Mouse (Mus musculus) liver, embryonic 13.5 days (tissue): Measurements from ENCODE around the gene Stard13. TPM values are rescaled to one million over a fixed set of nuclear protein-coding genes. Genes with fewer than 3 reads are reported as not detected.

Experiments
- ATAC-seq: fragments of 200-750 bp; cut with Nextera tagmentation; 2 replicates; pipeline ENCODE4 v1.8.0; 2017; ENCODE audit warnings: low read depth, mild to moderate bottlenecking, moderate number of reproducible peaks, moderate library complexity
- DNase-seq: peaks from one replicate; pipeline ENCODE4 v3.0.0; 2022
- H3K27ac ChIP-seq: fragments of 300-500 bp; sonication (generic); 2 replicates; pipeline ENCODE4 v1.5.1; 2015; ENCODE audit warnings: moderate library complexity, mild to moderate bottlenecking, inconsistent platforms
- H3K27me3 ChIP-seq: fragments of 300-500 bp; sonication (generic); 2 replicates; pipeline ENCODE4 v1.6.1; 2015; ENCODE audit warnings: mild to moderate bottlenecking, inconsistent platforms
- H3K36me3 ChIP-seq: fragments of 300-500 bp; sonication (generic); 2 replicates; pipeline ENCODE4 v1.6.1; 2015; ENCODE audit warnings: mild to moderate bottlenecking, inconsistent platforms
- H3K4me1 ChIP-seq: fragments of 300-500 bp; sonication (generic); replicated peaks from 2 replicates; pipeline ENCODE4 v1.6.1; 2015; ENCODE audit warnings: inconsistent platforms
- H3K4me2 ChIP-seq: fragments of 300-500 bp; sonication (generic); 2 replicates; pipeline ENCODE4 v1.6.1; 2015; ENCODE audit warnings: inconsistent platforms, mild to moderate bottlenecking, moderate library complexity
- H3K4me3 ChIP-seq: fragments of 300-500 bp; sonication (generic); replicated peaks from 2 replicates; pipeline ENCODE4 v1.5.1; 2015; ENCODE audit warnings: mild to moderate bottlenecking, inconsistent platforms
- H3K9ac ChIP-seq: fragments of 300-500 bp; sonication (generic); 2 replicates; pipeline ENCODE4 v1.6.1; 2015; ENCODE audit warnings: mild to moderate bottlenecking, inconsistent platforms
- H3K9me3 ChIP-seq: fragments of 300-500 bp; sonication (generic); replicated peaks from 2 replicates; pipeline ENCODE4 v1.6.1; 2016; ENCODE audit warnings: inconsistent platforms
- WGBS: fragments of 180-500 bp; shearing (Covaris S2); methylation state at CpG from one replicate; pipeline ENCODE4 v1.1.7; 2015; ENCODE audit not compliant: insufficient replicate concordance; 5-methylcytosine and 5-hydroxymethylcytosine counted together
- polyA plus RNA-seq: library from polyadenylated mRNA; unstranded; fragments of >200 nt; fragmentation: Nextera tagmentation; extraction: Ambion mirVana; gene quantifications from 2 replicates; pipeline ENCODE4 v1.2.1, GENCODE M21; 2015

Stard13 gene
- polyA plus RNA-seq, 1 experiment from 2014 or later: 1.2 TPM

DNA sequence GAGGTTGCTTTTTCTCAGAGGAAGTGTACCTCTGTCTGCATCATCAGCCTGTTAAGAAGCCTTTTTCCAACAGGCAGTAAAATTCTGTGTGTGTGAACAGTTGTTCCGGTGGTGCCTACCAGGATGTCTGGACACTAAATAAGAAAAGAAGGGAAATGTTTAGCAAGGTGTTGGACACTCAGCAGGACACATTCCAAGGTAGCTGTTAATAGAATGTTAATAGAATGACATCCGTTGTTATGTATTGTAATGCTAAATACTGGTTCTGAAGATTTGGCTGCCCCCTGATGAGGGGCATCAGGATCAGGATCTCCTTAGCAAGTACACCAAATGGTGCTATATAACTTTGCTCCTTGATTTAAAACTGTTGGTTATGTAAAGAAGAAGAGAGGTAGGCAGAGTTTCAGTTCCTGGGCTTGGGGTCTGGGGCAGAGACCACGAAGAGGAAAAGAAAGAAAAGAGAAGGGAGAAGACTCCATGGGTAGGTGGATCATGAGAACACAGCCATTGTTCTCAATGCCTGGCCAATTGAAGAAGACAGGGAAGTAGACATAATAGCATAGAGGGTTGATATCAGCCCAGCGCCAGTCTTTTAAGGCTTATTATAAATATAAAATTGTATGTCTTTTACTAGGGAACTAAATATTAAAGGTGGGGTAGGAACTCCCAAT is 9.8 kb downstream of the Stard13 start:
- no peaks in the 10 kb centered on the region for H3K36me3 ChIP-seq
- 52% methylated on average over 4 of the region's 4 CpGs for WGBS
- H3K27ac ChIP-seq: no peak overlapping the region
- H3K4me2 ChIP-seq: no peak overlapping the region
- DNase-seq (no peak), ATAC-seq (no peak)
- H3K4me1 ChIP-seq: no peaks in the 10 kb centered on the region
- no peaks in the 10 kb centered on the region for H3K9me3 ChIP-seq
- H3K4me3 ChIP-seq: no peak overlapping the region
- H3K27me3 ChIP-seq: no peaks in the 10 kb centered on the region
- H3K9ac ChIP-seq: no peak overlapping the region

GRCm38 (mm10) chr5:151222791-151223190 is 10.8 kb downstream of the Stard13 start:
- no peak overlapping the region for H3K27ac ChIP-seq
- no peaks in the 10 kb centered on the region for H3K9me3 ChIP-seq
- no peak overlapping the region for H3K9ac ChIP-seq
- no peak overlapping the region for H3K4me2 ChIP-seq
- no peak overlapping the region for H3K4me3 ChIP-seq
- ATAC-seq: no peak
- H3K27me3 ChIP-seq: no peaks in the 10 kb centered on the region
- no peak for DNase-seq
- H3K36me3 ChIP-seq: no peaks in the 10 kb centered on the region
- H3K4me1 ChIP-seq: no peaks in the 10 kb centered on the region
- 78% methylated on average over 1 of the region's 1 CpGs for WGBS

GRCm38 (mm10) chr5:151218689-151219115 is 14.9 kb downstream of the Stard13 start:
- H3K4me2 ChIP-seq: no peak overlapping the region
- ATAC-seq (no peak), DNase-seq (no peak)
- H3K36me3 ChIP-seq: no peaks in the 10 kb centered on the region
- H3K4me3 ChIP-seq: no peak overlapping the region
- H3K9me3 ChIP-seq: no peaks in the 10 kb centered on the region
- H3K9ac ChIP-seq: no peak overlapping the region
- H3K27ac ChIP-seq: no peak overlapping the region
- WGBS: 67% methylated on average over 6 of the region's 6 CpGs
- no peaks in the 10 kb centered on the region for H3K27me3 ChIP-seq
- no peaks in the 10 kb centered on the region for H3K4me1 ChIP-seq

DNA sequence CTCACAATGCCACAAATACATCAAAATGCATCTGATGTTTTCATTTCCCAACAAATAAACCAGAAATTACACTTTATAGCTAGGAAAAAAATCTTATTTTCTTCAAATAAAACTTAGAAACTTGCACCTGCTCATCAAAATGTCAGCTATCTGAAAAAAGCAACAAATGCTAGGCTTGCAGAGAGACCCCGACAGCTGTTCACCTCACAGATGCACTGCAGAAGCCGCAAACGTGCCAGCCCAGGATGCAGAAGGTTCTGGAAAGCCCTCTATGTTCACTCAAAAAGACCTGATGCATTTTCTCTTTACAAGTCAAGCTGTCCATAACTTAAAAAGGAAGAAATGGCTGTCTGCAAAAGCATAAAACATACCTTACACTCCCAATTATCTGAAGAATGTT is 20.5 kb downstream of the Stard13 start:
- Histone ChIP-seq H3K36me3 (no peaks in the 10 kb centered on the region), H3K4me3 (no peak overlapping the region), H3K9me3 (no peaks in the 10 kb centered on the region), H3K27me3 (no peaks in the 10 kb centered on the region), H3K4me1 (no peaks in the 10 kb centered on the region), H3K27ac (no peak overlapping the region), H3K9ac (no peak overlapping the region), H3K4me2 (no peak overlapping the region)
- WGBS: 76% methylated on average over 3 of the region's 3 CpGs
- DNase-seq: no peak
- ATAC-seq: no peak

GRCm38 (mm10) chr5:151210869-151211268 is 22.8 kb downstream of the Stard13 start:
- H3K36me3 ChIP-seq: no peaks in the 10 kb centered on the region
- no peak overlapping the region for H3K4me3 ChIP-seq
- H3K9me3 ChIP-seq: no peaks in the 10 kb centered on the region
- no peak overlapping the region for H3K9ac ChIP-seq
- ATAC-seq: no peak
- H3K27ac ChIP-seq: no peak overlapping the region
- no peak overlapping the region for H3K4me2 ChIP-seq
- no peaks in the 10 kb centered on the region for H3K27me3 ChIP-seq
- no peaks in the 10 kb centered on the region for H3K4me1 ChIP-seq
- DNase-seq: no peak
- WGBS: 65% methylated on average over 1 of the region's 1 CpGs

GRCm38 (mm10) chr5:151210060-151210459 is 23.6 kb downstream of the Stard13 start:
- H3K9me3 ChIP-seq: no peaks in the 10 kb centered on the region
- no peak overlapping the region for H3K9ac ChIP-seq
- no peak for ATAC-seq
- DNase-seq: no peak
- 37% methylated on average over 2 of the region's 2 CpGs for WGBS
- no peaks in the 10 kb centered on the region for H3K27me3 ChIP-seq
- no peak overlapping the region for H3K27ac ChIP-seq
- no peak overlapping the region for H3K4me3 ChIP-seq
- H3K4me2 ChIP-seq: no peak overlapping the region
- no peaks in the 10 kb centered on the region for H3K4me1 ChIP-seq
- H3K36me3 ChIP-seq: no peaks in the 10 kb centered on the region

GRCm38 (mm10) chr5:151205017-151205416 is 28.6 kb downstream of the Stard13 start:
- no peak for DNase-seq
- Histone ChIP-seq H3K36me3 (no peaks in the 10 kb centered on the region), H3K9ac (no peak overlapping the region), H3K27me3 (no peaks in the 10 kb centered on the region), H3K4me2 (no peak overlapping the region), H3K9me3 (no peaks in the 10 kb centered on the region), H3K4me1 (no peaks in the 10 kb centered on the region), H3K4me3 (no peak overlapping the region), H3K27ac (no peak overlapping the region)
- WGBS: 65% methylated on average over 4 of the region's 4 CpGs
- no peak for ATAC-seq

DNA sequence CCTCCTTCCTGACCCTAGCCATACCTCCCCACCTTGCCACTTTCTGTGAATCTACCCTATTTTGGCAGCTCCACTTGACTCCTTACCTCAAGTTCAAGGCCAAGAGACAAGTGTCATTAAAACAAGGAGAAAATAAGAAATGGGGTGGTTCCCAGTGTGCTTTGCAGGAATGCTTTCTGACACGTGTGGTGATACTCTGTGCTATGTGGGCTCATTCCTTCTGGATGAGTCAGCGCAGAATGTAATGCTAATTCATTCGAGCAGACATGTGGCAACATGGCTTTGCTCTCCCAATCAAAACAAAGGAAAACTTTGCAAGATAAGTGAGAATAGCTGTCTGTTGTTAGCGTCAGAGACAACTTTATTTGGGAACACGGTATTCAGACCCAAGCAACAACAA is 30.7 kb downstream of the Stard13 start:
- DNase-seq (no peak), ATAC-seq (no peak)
- Histone ChIP-seq H3K4me1 (no peaks in the 10 kb centered on the region), H3K27me3 (no peaks in the 10 kb centered on the region), H3K9ac (no peak overlapping the region), H3K4me3 (no peak overlapping the region), H3K36me3 (no peaks in the 10 kb centered on the region), H3K27ac (no peak overlapping the region), H3K4me2 (no peak overlapping the region), H3K9me3 (no peaks in the 10 kb centered on the region)
- 61% methylated on average over 5 of the region's 5 CpGs for WGBS

- Histone ChIP-seq H3K4me2 (no peak overlapping the region), H3K36me3 (no peaks in the 10 kb centered on the region), H3K9ac (no peak overlapping the region), H3K9me3 (no peaks in the 10 kb centered on the region), H3K4me1 (no peaks in the 10 kb centered on the region), H3K27me3 (no peaks in the 10 kb centered on the region), H3K4me3 (no peak overlapping the region), H3K27ac (no peak overlapping the region)
- no peak for ATAC-seq
- DNase-seq: no peak
- 67% methylated on average over 3 of the region's 3 CpGs for WGBS
Observed at GRCm38 (mm10) chr5:151201220-151201619, 32.4 kb downstream of the Stard13 start.

DNA sequence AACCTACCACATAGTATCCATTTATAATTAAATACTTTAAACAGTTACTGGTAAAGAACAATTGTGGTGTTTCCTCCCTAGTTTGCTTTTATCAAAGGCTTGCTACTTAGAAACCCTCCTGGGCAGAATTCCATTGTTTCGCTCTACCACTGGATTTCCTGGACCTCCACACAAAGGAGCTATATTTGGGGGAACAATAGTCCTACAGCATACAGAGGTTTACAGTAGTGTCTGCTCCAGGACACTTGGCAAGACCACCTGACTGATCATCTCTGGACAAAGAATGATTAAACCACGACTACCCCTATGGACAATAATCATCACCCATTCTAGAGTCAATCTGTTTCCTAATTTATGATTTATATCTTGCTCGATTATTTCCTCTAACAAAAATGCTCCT is 34.4 kb downstream of the Stard13 start:
- WGBS: 50% methylated on average over 3 of the region's 3 CpGs
- no peak for DNase-seq
- Histone ChIP-seq H3K27me3 (no peaks in the 10 kb centered on the region), H3K4me3 (no peak overlapping the region), H3K27ac (no peak overlapping the region), H3K4me2 (no peak overlapping the region), H3K9ac (no peak overlapping the region), H3K4me1 (no peaks in the 10 kb centered on the region), H3K9me3 (no peaks in the 10 kb centered on the region), H3K36me3 (no peaks in the 10 kb centered on the region)
- no peak for ATAC-seq

DNA sequence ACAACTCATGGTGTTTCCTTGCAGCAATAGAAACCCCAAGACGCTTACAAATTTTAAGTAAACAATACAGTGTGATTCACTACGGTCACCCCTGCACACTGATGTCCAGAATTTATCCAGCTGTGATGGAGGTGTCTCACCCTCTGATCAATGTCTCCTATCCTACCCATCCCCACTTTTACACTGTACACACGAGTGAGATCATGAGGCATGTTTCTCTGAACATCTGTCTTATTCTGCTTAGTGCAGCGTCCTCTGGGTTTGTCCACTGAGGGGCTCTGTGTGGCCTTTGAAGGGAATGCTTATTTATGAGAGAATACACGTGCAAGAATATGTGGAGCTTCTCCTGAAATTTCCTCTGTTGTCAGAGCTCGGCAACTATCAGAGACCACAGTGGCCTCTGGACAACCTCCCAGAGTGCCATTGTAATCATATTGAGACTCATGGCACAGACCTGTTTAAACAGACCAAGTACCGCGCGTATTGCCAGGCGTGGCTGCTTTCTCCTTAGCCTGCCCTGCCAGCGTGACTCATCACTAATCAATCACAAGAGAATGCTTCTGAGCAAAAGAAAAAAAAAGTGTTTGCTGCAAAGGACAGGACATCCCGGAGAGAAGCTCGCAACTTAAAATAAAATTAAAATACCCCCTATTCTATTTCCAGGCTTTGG is 36.9 kb downstream of the Stard13 start:
- Histone ChIP-seq H3K9me3 (no peaks in the 10 kb centered on the region), H3K9ac (no peak overlapping the region), H3K4me2 (no peak overlapping the region), H3K4me1 (no peaks in the 10 kb centered on the region), H3K27ac (no peak overlapping the region), H3K4me3 (no peak overlapping the region), H3K27me3 (no peaks in the 10 kb centered on the region), H3K36me3 (no peaks in the 10 kb centered on the region)
- no peak for ATAC-seq
- DNase-seq: no peak
- WGBS: 67% methylated on average over 13 of the region's 13 CpGs
